Mouse (Mus musculus): ENCODE data around the gene Hist1h2bk. TPM values are rescaled to one million over a fixed set of nuclear protein-coding genes. Genes with fewer than 3 reads are reported as not detected.
"Not testable (repeated sequence)": the region's sequence is repeated elsewhere in the genome, so short reads cannot be mapped to it uniquely, and the experiment has no call there.

The Hist1h2bk gene
- total RNA-seq (2014; fragmentation: Nextera tagmentation) = 229 and 286 TPM in 2 replicates
- 1,693 and 2,296 TPM in 2 replicates for total RNA-seq (2017)
- polyA plus RNA-seq (2012) = 11.8 and 30.4 TPM in 2 replicates

DNA sequence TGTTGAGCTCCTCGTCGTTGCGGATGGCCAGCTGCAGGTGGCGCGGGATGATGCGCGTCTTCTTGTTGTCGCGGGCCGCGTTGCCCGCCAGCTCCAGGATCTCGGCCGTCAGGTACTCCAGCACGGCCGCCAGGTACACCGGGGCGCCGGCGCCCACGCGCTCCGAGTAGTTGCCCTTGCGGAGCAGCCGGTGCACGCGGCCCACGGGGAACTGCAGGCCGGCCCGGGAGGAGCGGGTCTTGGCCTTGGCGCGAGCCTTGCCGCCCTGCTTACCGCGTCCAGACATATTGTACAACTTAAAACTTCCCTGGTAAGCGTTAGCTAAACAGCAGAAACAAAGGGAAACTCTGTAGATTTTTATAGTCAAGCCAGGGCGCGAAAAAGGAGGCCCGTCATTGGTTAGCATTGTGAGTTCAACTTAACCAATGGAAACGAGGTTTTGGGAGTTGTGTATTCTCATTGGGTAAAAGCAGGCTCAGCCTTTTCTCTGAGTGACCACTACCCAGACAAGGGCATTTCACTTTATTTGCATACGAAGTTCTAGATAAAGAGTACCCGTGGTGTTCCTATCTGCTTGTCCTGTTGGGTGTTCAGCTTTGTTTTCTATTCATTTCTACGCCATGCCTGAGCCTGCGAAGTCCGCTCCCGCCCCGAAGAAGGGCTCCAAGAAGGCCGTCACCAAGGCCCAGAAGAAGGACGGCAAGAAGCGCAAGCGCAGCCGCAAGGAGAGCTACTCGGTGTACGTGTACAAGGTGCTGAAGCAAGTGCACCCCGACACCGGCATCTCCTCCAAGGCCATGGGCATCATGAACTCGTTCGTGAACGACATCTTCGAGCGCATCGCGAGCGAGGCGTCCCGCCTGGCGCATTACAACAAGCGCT, at the start of gene Hist1h2bk, which contains the start of gene Hist1h2ah:
Hist1h2bk (plus strand) TSS at position 604 of the 882 bp plus-strand sequence.
Hist1h2ah (minus strand) TSS at position 302 of the 882 bp plus-strand sequence.
- DNase-seq (ENCODE audit: low spot score) (peak; percentile 99), ATAC-seq (ENCODE audit: extremely low read depth, insufficient number of reproducible peaks, low FRiP score, poor library complexity, severe bottlenecking) (peak; percentile 87)
- H3K4me1 ChIP-seq (ENCODE audit: insufficient read depth, low read depth, low read length) = peaks cover 41% of the 10 kb centered on the region
- not testable (repeated sequence) for H3K9me3 ChIP-seq (replicated peaks); H3K27me3 ChIP-seq (ENCODE audit: insufficient read depth, low read length); H3K36me3 ChIP-seq (replicated peaks)
- peak within 1 kb of the TSS; percentile 66; the same call in 1 of the 2 replicates for H3K4me3 ChIP-seq (ENCODE audit: low read depth, low read length)

DNA sequence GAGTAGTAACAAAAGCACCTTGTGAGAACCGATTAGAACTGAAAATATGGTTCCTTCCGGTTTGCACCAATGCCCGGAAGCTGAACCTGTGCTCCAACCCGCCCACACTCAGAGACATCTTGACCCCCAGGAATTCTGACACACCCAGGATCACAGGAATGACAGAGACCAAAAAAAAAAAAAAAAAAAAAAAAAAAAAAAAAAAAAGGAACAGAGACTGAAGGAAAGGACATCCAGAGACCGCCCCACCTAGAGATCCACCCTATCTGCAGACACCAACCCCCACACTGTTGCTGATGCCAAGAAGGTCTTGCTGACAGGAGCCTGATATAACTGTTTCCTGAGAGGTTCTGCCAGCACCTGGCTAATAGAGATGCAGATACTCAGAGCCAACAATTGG, 43.1 kb upstream of the Hist1h2bk start:
- DNase-seq (ENCODE audit: low spot score) = no peak
- H3K36me3 ChIP-seq (replicated peaks) = no peaks in the 10 kb centered on the region
- TF ChIP-seq GATA1 (IDR thresholded peaks at IDR 0.05; ENCODE audit: borderline replicate concordance, low read length) = no peak
- no peak for TF ChIP-seq POLR2AphosphoS5 (IDR thresholded peaks at IDR 0.05; ENCODE audit: insufficient replicate concordance, low read depth, low read length)
- TF ChIP-seq CTCF (IDR thresholded peaks at IDR 0.05; ENCODE audit: low read depth, low read length) = no peak
- no peak overlapping the region for H3K4me3 ChIP-seq (ENCODE audit: low read depth, low read length)
- H3K27me3 ChIP-seq (ENCODE audit: insufficient read depth, low read length) = peaks cover 38% of the 10 kb centered on the region
- no peak for ATAC-seq (ENCODE audit: extremely low read depth, insufficient number of reproducible peaks, low FRiP score, poor library complexity, severe bottlenecking)
- H3K4me1 ChIP-seq (ENCODE audit: insufficient read depth, low read depth, low read length) = peaks cover 29% of the 10 kb centered on the region
- peaks cover 11% of the 10 kb centered on the region for H3K9me3 ChIP-seq (replicated peaks)

- TF ChIP-seq TAL1 (conservative IDR thresholded peaks at IDR 0.05; ENCODE audit: low read depth, low read length) (no peak), POLR2AphosphoS5 (IDR thresholded peaks at IDR 0.05; ENCODE audit: insufficient replicate concordance, low read depth, low read length) (no peak), GATA2 (IDR thresholded peaks at IDR 0.05; ENCODE audit: borderline replicate concordance, low read depth, low read length) (no peak), CTCF (IDR thresholded peaks at IDR 0.05; ENCODE audit: low read depth, low read length) (no peak), GATA1 (IDR thresholded peaks at IDR 0.05; ENCODE audit: borderline replicate concordance, low read length) (no peak)
- Histone ChIP-seq H3K27me3 (ENCODE audit: insufficient read depth, low read length) (peaks cover 49% of the 10 kb centered on the region), H3K36me3 (replicated peaks) (no peaks in the 10 kb centered on the region), H3K4me3 (ENCODE audit: low read depth, low read length) (no peak overlapping the region; the same call in 1 of the 2 replicates), H3K9me3 (replicated peaks) (peaks cover 11% of the 10 kb centered on the region), H3K4me1 (ENCODE audit: insufficient read depth, low read depth, low read length) (peaks cover 29% of the 10 kb centered on the region)
- DNase-seq (ENCODE audit: low spot score) (no peak), ATAC-seq (ENCODE audit: extremely low read depth, insufficient number of reproducible peaks, low FRiP score, poor library complexity, severe bottlenecking) (no peak)
These were observed 41.5 kb upstream of the Hist1h2bk start for GRCm38 (mm10) chr13:21993957-21994738.

DNA sequence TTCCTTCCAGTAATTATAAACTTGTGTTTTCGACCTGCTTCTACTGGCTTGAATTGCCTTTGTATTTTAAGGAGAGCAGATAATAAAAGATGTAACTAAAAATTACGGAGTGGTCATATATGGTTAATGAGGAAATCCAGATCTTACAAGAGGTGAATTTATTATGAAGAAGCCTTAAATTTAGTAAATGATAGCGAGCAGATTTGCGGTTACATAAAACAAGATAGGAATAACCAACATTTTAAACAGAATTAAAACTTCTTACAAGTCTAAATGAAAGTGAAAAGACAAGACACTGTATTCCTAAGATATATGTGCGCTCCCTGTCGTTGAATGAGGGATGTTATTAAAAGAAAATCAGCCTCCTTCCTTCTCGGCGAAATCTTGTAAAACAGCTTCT, 40.8 kb upstream of the Hist1h2bk start:
- H3K36me3 ChIP-seq (replicated peaks) = no peaks in the 10 kb centered on the region
- peak overlapping the region; percentile 66; the same call in 1 of the 2 replicates for H3K4me3 ChIP-seq (ENCODE audit: low read depth, low read length)
- DNase-seq (ENCODE audit: low spot score) = no peak
- peaks cover 54% of the 10 kb centered on the region for H3K27me3 ChIP-seq (ENCODE audit: insufficient read depth, low read length)
- peaks cover 11% of the 10 kb centered on the region for H3K9me3 ChIP-seq (replicated peaks)
- no peak for ATAC-seq (ENCODE audit: extremely low read depth, insufficient number of reproducible peaks, low FRiP score, poor library complexity, severe bottlenecking)
- TF ChIP-seq POLR2AphosphoS5 (IDR thresholded peaks at IDR 0.05; ENCODE audit: insufficient replicate concordance, low read depth, low read length) (no peak), GATA2 (IDR thresholded peaks at IDR 0.05; ENCODE audit: borderline replicate concordance, low read depth, low read length) (no peak), TAL1 (conservative IDR thresholded peaks at IDR 0.05; ENCODE audit: low read depth, low read length) (no peak), CTCF (IDR thresholded peaks at IDR 0.05; ENCODE audit: low read depth, low read length) (no peak), GATA1 (IDR thresholded peaks at IDR 0.05; ENCODE audit: borderline replicate concordance, low read length) (no peak)
- peaks cover 29% of the 10 kb centered on the region for H3K4me1 ChIP-seq (ENCODE audit: insufficient read depth, low read depth, low read length)

DNA sequence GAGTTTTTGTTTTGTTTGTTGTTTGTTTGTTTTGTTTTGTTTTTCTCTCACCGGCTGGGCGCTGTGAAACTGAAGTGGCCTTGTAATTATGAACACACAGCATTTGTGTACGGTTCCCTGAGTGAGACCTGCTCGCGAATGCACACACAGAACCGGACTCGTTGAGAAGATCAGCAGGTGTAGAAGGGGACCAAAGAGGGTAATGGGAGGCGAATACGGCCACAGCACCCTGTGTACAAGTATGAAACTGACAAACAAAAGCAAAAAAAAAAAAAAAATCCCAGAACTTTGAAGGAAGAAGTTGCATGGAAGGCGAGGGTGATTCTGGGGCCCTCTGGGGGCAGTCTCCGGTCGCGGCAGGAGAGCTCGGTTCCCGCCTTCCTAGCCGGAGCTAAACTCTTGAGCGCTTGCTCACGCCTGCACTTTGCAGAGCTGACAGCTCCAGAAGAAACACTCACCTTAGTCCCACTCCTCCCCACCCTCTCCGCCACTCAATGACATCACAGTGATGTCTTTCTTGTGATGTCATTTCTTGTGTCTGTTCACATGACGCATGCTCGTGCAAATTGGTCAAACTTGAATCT, 40.2 kb upstream of the Hist1h2bk start:
- Histone ChIP-seq H3K27me3 (ENCODE audit: insufficient read depth, low read length) (peaks cover 54% of the 10 kb centered on the region), H3K4me1 (ENCODE audit: insufficient read depth, low read depth, low read length) (peaks cover 29% of the 10 kb centered on the region), H3K9me3 (replicated peaks) (peaks cover 9% of the 10 kb centered on the region), H3K4me3 (ENCODE audit: low read depth, low read length) (peak overlapping the region; percentile 66; the same call in 1 of the 2 replicates), H3K36me3 (replicated peaks) (no peaks in the 10 kb centered on the region)
- TF ChIP-seq GATA2 (IDR thresholded peaks at IDR 0.05; ENCODE audit: borderline replicate concordance, low read depth, low read length) (no peak), TAL1 (conservative IDR thresholded peaks at IDR 0.05; ENCODE audit: low read depth, low read length) (no peak), POLR2AphosphoS5 (IDR thresholded peaks at IDR 0.05; ENCODE audit: insufficient replicate concordance, low read depth, low read length) (no peak), CTCF (IDR thresholded peaks at IDR 0.05; ENCODE audit: low read depth, low read length) (no peak), GATA1 (IDR thresholded peaks at IDR 0.05; ENCODE audit: borderline replicate concordance, low read length) (no peak)
- no peak for DNase-seq (ENCODE audit: low spot score)
- no peak for ATAC-seq (ENCODE audit: extremely low read depth, insufficient number of reproducible peaks, low FRiP score, poor library complexity, severe bottlenecking)
